Mouse (Mus musculus): ENCODE measurements around the gene Olfr1200. TPM values are rescaled to one million over a fixed set of nuclear protein-coding genes. Genes with fewer than 3 reads are reported as not detected.

Gene Olfr1200
- not detected in 2 replicates for polyA plus RNA-seq (2012; rRNA removed)

- Histone ChIP-seq H3K4me1 (ENCODE audit: control insufficient read depth, insufficient read depth, low read length) (no peaks in the 10 kb centered on the region), H3K4me3 (ENCODE audit: insufficient read depth, low read length) (no peak within 1 kb of the TSS), H3K27ac (ENCODE audit: insufficient read depth, low read length) (no peak within 1 kb of the TSS)
- TF ChIP-seq CTCF (IDR thresholded peaks at IDR 0.05; ENCODE audit: extremely low read depth, insufficient read depth, low read length) (no peak), POLR2A (IDR thresholded peaks at IDR 0.05; ENCODE audit: extremely low read depth, insufficient read depth, low read length) (no peak)
Observed at GRCm38 (mm10) chr2:88770388-88770787, at the start of gene Olfr1200. Gene Olfr1200, minus strand, starts transcription at chr2:88770488.

GRCm38 (mm10) chr2:88814196-88814595, 43.9 kb upstream of the Olfr1200 start, which contains the start of gene Olfr1202:
Gene Olfr1202, plus strand, starts transcription at chr2:88814496.
- no peaks in the 10 kb centered on the region for H3K4me1 ChIP-seq (ENCODE audit: control insufficient read depth, insufficient read depth, low read length)
- no peak within 1 kb of the TSS for H3K4me3 ChIP-seq (ENCODE audit: insufficient read depth, low read length)
- no peak within 1 kb of the TSS for H3K27ac ChIP-seq (ENCODE audit: insufficient read depth, low read length)
- TF ChIP-seq POLR2A (IDR thresholded peaks at IDR 0.05; ENCODE audit: extremely low read depth, insufficient read depth, low read length) (no peak), CTCF (IDR thresholded peaks at IDR 0.05; ENCODE audit: extremely low read depth, insufficient read depth, low read length) (no peak)

GRCm38 (mm10) chr2:88792736-88793135, 22.4 kb upstream of the Olfr1200 start, which contains the start of gene Olfr1201:
Gene Olfr1201, plus strand, starts transcription at chr2:88793036.
- no peak for TF ChIP-seq POLR2A (IDR thresholded peaks at IDR 0.05; ENCODE audit: extremely low read depth, insufficient read depth, low read length)
- no peak for TF ChIP-seq CTCF (IDR thresholded peaks at IDR 0.05; ENCODE audit: extremely low read depth, insufficient read depth, low read length)
- Histone ChIP-seq H3K4me3 (ENCODE audit: insufficient read depth, low read length) (no peak within 1 kb of the TSS), H3K27ac (ENCODE audit: insufficient read depth, low read length) (no peak within 1 kb of the TSS), H3K4me1 (ENCODE audit: control insufficient read depth, insufficient read depth, low read length) (no peaks in the 10 kb centered on the region)

GRCm38 (mm10) chr2:88760369-88760768, 9.9 kb downstream of the Olfr1200 start, which contains the start of gene Olfr1199:
Gene Olfr1199, minus strand, starts transcription at chr2:88760469.
- TF ChIP-seq CTCF (IDR thresholded peaks at IDR 0.05; ENCODE audit: extremely low read depth, insufficient read depth, low read length), result no peak
- TF ChIP-seq POLR2A (IDR thresholded peaks at IDR 0.05; ENCODE audit: extremely low read depth, insufficient read depth, low read length), result no peak
- no peak within 1 kb of the TSS for H3K4me3 ChIP-seq (ENCODE audit: insufficient read depth, low read length)
- H3K4me1 ChIP-seq (ENCODE audit: control insufficient read depth, insufficient read depth, low read length), result no peaks in the 10 kb centered on the region
- H3K27ac ChIP-seq (ENCODE audit: insufficient read depth, low read length), result no peak within 1 kb of the TSS

GRCm38 (mm10) chr2:88751270-88751669, 19.0 kb downstream of the Olfr1200 start, which contains the start of gene Olfr1198:
Gene Olfr1198, minus strand, starts transcription at chr2:88751370.
- no peak within 1 kb of the TSS for H3K4me3 ChIP-seq (ENCODE audit: insufficient read depth, low read length)
- H3K4me1 ChIP-seq (ENCODE audit: control insufficient read depth, insufficient read depth, low read length), result no peaks in the 10 kb centered on the region
- H3K27ac ChIP-seq (ENCODE audit: insufficient read depth, low read length), result no peak within 1 kb of the TSS
- no peak for TF ChIP-seq POLR2A (IDR thresholded peaks at IDR 0.05; ENCODE audit: extremely low read depth, insufficient read depth, low read length)
- no peak for TF ChIP-seq CTCF (IDR thresholded peaks at IDR 0.05; ENCODE audit: extremely low read depth, insufficient read depth, low read length)

- TF ChIP-seq POLR2A (IDR thresholded peaks at IDR 0.05; ENCODE audit: extremely low read depth, insufficient read depth, low read length) (no peak), CTCF (IDR thresholded peaks at IDR 0.05; ENCODE audit: extremely low read depth, insufficient read depth, low read length) (no peak)
- H3K4me1 ChIP-seq (ENCODE audit: control insufficient read depth, insufficient read depth, low read length), result no peaks in the 10 kb centered on the region
Observed at GRCm38 (mm10) chr2:88743379-88743778, 26.9 kb downstream of the Olfr1200 start.

GRCm38 (mm10) chr2:88732266-88732665, 38.0 kb downstream of the Olfr1200 start, which contains the start of gene Olfr1197:
Gene Olfr1197, minus strand, starts transcription at chr2:88732366.
- H3K4me1 ChIP-seq (ENCODE audit: control insufficient read depth, insufficient read depth, low read length), result no peaks in the 10 kb centered on the region
- TF ChIP-seq CTCF (IDR thresholded peaks at IDR 0.05; ENCODE audit: extremely low read depth, insufficient read depth, low read length) (no peak), POLR2A (IDR thresholded peaks at IDR 0.05; ENCODE audit: extremely low read depth, insufficient read depth, low read length) (no peak)
- H3K4me3 ChIP-seq (ENCODE audit: insufficient read depth, low read length), result no peak within 1 kb of the TSS
- H3K27ac ChIP-seq (ENCODE audit: insufficient read depth, low read length), result no peak within 1 kb of the TSS

More at GRCm38 (mm10) chr2:88743379-88743778, 26.9 kb downstream of the Olfr1200 start:
- Histone ChIP-seq H3K27ac (ENCODE audit: insufficient read depth, low read length) (no peak overlapping the region), H3K4me3 (ENCODE audit: insufficient read depth, low read length) (no peak overlapping the region)

Other genes starting within 250 kb of the Olfr1200 start
- not detected in 2 replicates for gene Olfr1188, start 213.6 kb downstream of the Olfr1200 start, polyA plus RNA-seq (2012; rRNA removed)
- not detected in 2 replicates for gene Olfr1189, start 184.0 kb downstream of the Olfr1200 start, polyA plus RNA-seq (2012; rRNA removed)
- not detected in 2 replicates for gene Olfr1191-ps1, start 129.9 kb downstream of the Olfr1200 start, polyA plus RNA-seq (2012; rRNA removed)
- gene Olfr1192-ps1, start 122.0 kb downstream of the Olfr1200 start, polyA plus RNA-seq (2012; rRNA removed), result not detected in 2 replicates
- gene Olfr1193, start 94.9 kb downstream of the Olfr1200 start, polyA plus RNA-seq (2012; rRNA removed), result not detected in 2 replicates
- not detected in 2 replicates for gene Olfr1195, start 81.3 kb downstream of the Olfr1200 start, polyA plus RNA-seq (2012; rRNA removed)
- gene Olfr1196, start 65.9 kb downstream of the Olfr1200 start, polyA plus RNA-seq (2012; rRNA removed), result not detected in 2 replicates
- gene Olfr1197, start 38.1 kb downstream of the Olfr1200 start, polyA plus RNA-seq (2012; rRNA removed), result not detected in 2 replicates
- gene Olfr1198, start 19.1 kb downstream of the Olfr1200 start, polyA plus RNA-seq (2012; rRNA removed), result not detected in 2 replicates
- not detected in 2 replicates for gene Olfr1199, start 10.0 kb downstream of the Olfr1200 start, polyA plus RNA-seq (2012; rRNA removed)
- gene Olfr1201, start 22.5 kb upstream of the Olfr1200 start, polyA plus RNA-seq (2012; rRNA removed), result not detected in 2 replicates
- not detected in 2 replicates for gene Olfr1202, start 44.0 kb upstream of the Olfr1200 start, polyA plus RNA-seq (2012; rRNA removed)
- gene Olfr1205, start 59.2 kb upstream of the Olfr1200 start, polyA plus RNA-seq (2012; rRNA removed), result not detected in 2 replicates
- gene Olfr1204, start 78.8 kb upstream of the Olfr1200 start, polyA plus RNA-seq (2012; rRNA removed), result not detected in 2 replicates
- gene Olfr1206, start 92.7 kb upstream of the Olfr1200 start, polyA plus RNA-seq (2012; rRNA removed), result not detected in 2 replicates
- gene Olfr1208, start 131.8 kb upstream of the Olfr1200 start, polyA plus RNA-seq (2012; rRNA removed), result not detected in 2 replicates
- gene Olfr1209, start 144.7 kb upstream of the Olfr1200 start, polyA plus RNA-seq (2012; rRNA removed), result not detected in 2 replicates
- not detected in 2 replicates for gene Olfr1211, start 167.6 kb upstream of the Olfr1200 start, polyA plus RNA-seq (2012; rRNA removed)
- gene Olfr1212, start 183.5 kb upstream of the Olfr1200 start, polyA plus RNA-seq (2012; rRNA removed), result not detected in 2 replicates
- 0.04 TPM in 1 of 2 replicates, not detected in the other for gene Gm13762, start 209.8 kb upstream of the Olfr1200 start, polyA plus RNA-seq (2012; rRNA removed)
- gene Olfr1214, start 222.2 kb upstream of the Olfr1200 start, polyA plus RNA-seq (2012; rRNA removed), result not detected in 2 replicates
- not detected in 2 replicates for gene Olfr1215, start 236.5 kb upstream of the Olfr1200 start, polyA plus RNA-seq (2012; rRNA removed)
- not detected in 2 replicates for gene Olfr1216, start 247.9 kb upstream of the Olfr1200 start, polyA plus RNA-seq (2012; rRNA removed)

Measured in cortical plate, adult 2 months (tissue).